Mouse (Mus musculus): ENCODE measurements around the gene Tmem117.

Gene Tmem117

GRCm38 (mm10) chr15:94648430-94648829 is 19.4 kb downstream of the Tmem117 start:
- no peak for DNase-seq (ENCODE audit: low spot score)

DNA sequence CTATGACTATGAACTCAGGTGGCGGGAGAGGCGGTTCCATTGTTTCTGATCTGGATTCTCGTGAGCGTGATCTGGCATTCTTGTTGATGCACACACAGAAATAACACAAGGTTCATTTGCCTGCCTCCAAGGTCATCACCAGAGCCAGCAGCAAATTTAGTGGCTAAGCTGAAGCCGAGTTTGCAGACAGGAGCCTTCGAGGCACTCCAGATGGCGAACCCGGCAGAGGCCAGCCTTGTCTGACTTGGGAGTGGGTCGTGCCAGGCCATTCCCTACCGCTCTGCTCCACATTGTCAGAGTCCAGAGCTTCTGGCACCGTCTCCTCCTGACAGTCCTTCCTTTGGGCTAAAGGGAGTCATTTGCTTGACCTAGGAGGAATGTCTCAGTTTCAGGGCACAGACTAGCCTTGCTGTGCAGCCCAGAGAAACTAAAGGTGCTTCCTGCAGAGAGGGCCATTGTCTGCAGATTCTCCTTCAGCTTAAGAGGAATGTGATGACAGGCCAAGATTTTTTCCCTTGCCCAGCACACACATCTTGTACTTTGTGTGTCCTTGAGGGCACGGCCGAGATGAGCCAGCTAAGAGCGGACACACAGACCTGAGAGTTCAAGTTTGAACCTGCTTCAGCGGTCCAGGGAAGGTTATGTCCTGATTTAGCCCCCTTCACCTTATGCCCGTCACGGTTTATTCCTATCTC is 20.2 kb downstream of the Tmem117 start:
- no peak for DNase-seq (ENCODE audit: low spot score)

DNA sequence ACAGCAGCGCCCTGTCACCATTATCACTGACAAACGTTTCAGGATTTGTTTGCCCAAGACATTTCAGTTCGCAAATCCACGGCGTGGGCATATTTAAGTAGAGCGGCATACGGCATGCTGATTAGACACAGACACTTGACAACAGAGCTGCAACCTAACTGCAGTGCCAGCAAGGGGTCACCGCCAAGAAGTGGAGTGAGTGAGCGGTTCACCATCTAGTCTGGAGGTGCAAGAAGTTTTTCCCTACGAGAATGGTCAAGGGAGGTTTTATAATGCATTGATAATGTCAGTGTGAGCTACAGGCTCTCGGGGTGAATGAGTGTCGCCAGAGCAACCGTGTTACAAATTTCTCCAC is 20.7 kb downstream of the Tmem117 start:
- no peak for DNase-seq (ENCODE audit: low spot score)

- no peak for DNase-seq (ENCODE audit: low spot score)
These were observed 22.3 kb downstream of the Tmem117 start for GRCm38 (mm10) chr15:94651350-94651749.

- DNase-seq (ENCODE audit: low spot score) = no peak
These were observed 23.2 kb downstream of the Tmem117 start for GRCm38 (mm10) chr15:94651969-94652842.

GRCm38 (mm10) chr15:94652843-94653206 is 23.8 kb downstream of the Tmem117 start:
- no peak for DNase-seq (ENCODE audit: low spot score)

- DNase-seq (ENCODE audit: low spot score) = no peak
These were observed 26.8 kb downstream of the Tmem117 start for GRCm38 (mm10) chr15:94655811-94656323.

DNA sequence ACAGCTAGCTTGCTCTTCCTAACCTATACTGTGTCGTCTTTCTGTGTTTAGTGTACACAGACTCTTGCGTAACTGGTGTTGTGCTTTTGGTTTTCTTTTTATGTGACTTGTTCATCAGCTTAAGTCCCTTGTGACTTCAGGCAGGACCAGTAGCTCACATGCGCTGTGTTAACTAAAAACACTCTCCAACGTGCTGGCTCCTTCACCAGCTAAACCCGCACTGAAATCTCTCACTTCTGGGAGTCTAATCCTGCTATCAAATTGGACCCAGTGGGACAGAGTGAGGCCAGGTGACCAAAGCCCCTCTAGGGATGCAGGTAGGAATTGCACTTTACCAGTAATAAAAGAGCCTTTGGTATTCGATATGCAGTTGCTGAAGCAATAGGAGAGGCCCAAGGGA is 28.9 kb downstream of the Tmem117 start:
- DNase-seq (ENCODE audit: low spot score) = no peak

- no peak for DNase-seq (ENCODE audit: low spot score)
These were observed 29.5 kb downstream of the Tmem117 start for GRCm38 (mm10) chr15:94658392-94659111.

DNA sequence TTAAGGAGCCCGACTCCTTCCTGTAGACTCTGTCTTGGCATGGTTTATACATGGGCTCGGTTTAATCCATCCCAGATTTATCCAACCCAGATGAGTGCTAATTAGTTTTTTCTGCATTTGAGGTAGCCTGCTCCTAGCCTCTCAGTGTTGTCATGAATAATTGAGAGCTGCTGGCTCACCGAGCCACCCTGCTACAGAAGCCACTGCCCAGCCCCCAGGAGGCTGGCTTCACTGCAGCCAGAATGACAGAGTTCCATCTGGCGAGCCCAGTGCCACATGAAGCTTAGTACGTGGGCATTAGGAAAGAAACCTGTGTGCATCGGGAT is 30.0 kb downstream of the Tmem117 start:
- DNase-seq (ENCODE audit: low spot score) = no peak

GRCm38 (mm10) chr15:94660913-94661312 is 31.9 kb downstream of the Tmem117 start:
- no peak for DNase-seq (ENCODE audit: low spot score)

DNA sequence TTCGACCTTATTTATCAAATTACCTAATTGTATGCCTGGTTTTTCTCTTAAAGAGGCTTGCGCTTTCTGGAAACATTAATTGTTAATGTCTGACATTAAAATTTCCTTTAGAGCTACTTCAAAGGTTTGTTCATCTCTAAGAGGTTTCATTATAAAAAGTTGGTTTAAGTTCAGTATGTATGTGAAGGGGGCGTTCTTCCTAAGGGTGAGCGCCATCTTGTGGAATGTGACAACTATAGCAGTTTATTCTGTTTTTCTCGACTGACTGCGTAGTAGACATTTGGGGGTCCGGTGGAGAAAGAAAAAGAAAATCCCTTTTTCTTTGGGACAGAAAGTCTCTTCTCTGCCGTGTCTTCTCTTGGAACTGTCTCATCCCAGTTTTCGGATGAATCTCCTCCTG is 32.4 kb downstream of the Tmem117 start:
- peak; percentile 12 for DNase-seq (ENCODE audit: low spot score)

GRCm38 (mm10) chr15:94664612-94665011 is 35.6 kb downstream of the Tmem117 start:
- no peak for DNase-seq (ENCODE audit: low spot score)

- DNase-seq (ENCODE audit: low spot score) = no peak
These were observed 52.1 kb downstream of the Tmem117 start for GRCm38 (mm10) chr15:94681135-94681534.

- DNase-seq (ENCODE audit: low spot score) = no peak
These were observed 55.2 kb downstream of the Tmem117 start for GRCm38 (mm10) chr15:94684269-94684668.

- DNase-seq (ENCODE audit: low spot score) = no peak
These were observed 58.1 kb downstream of the Tmem117 start for GRCm38 (mm10) chr15:94687176-94687575.

GRCm38 (mm10) chr15:94687629-94688028 is 58.6 kb downstream of the Tmem117 start:
- DNase-seq (ENCODE audit: low spot score) = no peak

- DNase-seq (ENCODE audit: low spot score) = no peak
These were observed 60.3 kb downstream of the Tmem117 start for GRCm38 (mm10) chr15:94689195-94689883.

GRCm38 (mm10) chr15:94689884-94690231 is 60.8 kb downstream of the Tmem117 start:
- DNase-seq (ENCODE audit: low spot score) = no peak

GRCm38 (mm10) chr15:94722759-94723158 is 93.7 kb downstream of the Tmem117 start:
- DNase-seq (ENCODE audit: low spot score) = peak; percentile 3

- no peak for DNase-seq (ENCODE audit: low spot score)
These were observed 103.1 kb downstream of the Tmem117 start for GRCm38 (mm10) chr15:94732104-94732503.

GRCm38 (mm10) chr15:94769227-94769626 is 140.2 kb downstream of the Tmem117 start:
- DNase-seq (ENCODE audit: low spot score) = peak; percentile 17

All from c-Kit-positive CD71-positive TER-119-positive erythroid progenitor cells, embryonic 14.5 days (primary cell).